Mouse (Mus musculus) macrophage (primary cell): Measurements from ENCODE around the gene Cpsf2. TPM values are rescaled to one million over a fixed set of nuclear protein-coding genes. Genes with fewer than 3 reads are reported as not detected.

Source experiments
- H3K27ac ChIP-seq: fragments of 350-480 bp; formaldehyde crosslinking; 2 replicates; pipeline ENCODE4 v1.9.0; 2021
- H3K36me3 ChIP-seq: fragments of 350-480 bp; formaldehyde crosslinking; 2 replicates; pipeline ENCODE4 v1.9.0; 2021; ENCODE audit errors: inconsistent target
- H3K4me3 ChIP-seq: fragments of 350-480 bp; formaldehyde crosslinking; 2 replicates; pipeline ENCODE4 v1.9.0; 2021; ENCODE audit errors: inconsistent target
- H3K79me2 ChIP-seq: fragments of 350-480 bp; formaldehyde crosslinking; 2 replicates; pipeline ENCODE4 v1.9.0; 2021; ENCODE audit errors: inconsistent target
- WGBS: methylation state at CpG from one replicate; pipeline ENCODE4 v1.1.7; 2026; ENCODE audit warnings: inconsistent platforms; ENCODE audit not compliant: missing documents; 5-methylcytosine and 5-hydroxymethylcytosine counted together
- polyA plus RNA-seq: library from polyadenylated mRNA; stranded (reverse); fragments of 250-400 nt; gene quantifications from 3 replicates; pipeline ENCODE4 v1.2.4, GENCODE M21; 2018; ENCODE audit warnings: inconsistent platforms

Gene Cpsf2
- polyA plus RNA-seq, 1 experiment from 2014 or later: 24.5 TPM

DNA sequence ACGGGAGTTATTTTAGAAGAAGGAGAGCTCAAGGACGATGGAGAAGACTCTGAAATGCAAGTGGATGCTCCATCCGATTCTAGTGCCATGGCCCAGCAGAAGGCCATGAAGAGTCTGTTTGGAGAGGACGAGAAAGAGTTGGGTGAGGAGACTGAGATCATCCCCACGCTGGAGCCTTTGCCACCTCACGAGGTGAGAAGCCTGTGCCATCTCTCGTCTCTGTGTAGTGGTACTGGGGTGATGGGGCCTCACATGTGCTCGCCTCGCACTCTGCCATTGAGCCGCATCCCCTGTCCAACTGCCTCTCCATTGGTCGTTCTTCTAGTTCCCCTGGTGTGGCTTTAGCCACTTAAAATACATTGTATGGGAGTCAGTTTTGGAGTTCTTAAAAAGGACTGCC is 25.0 kb downstream of the Cpsf2 start:
- H3K27ac ChIP-seq: no peak overlapping the region
- WGBS: 94% methylated on average over 11 of the region's 11 CpGs
- H3K4me3 ChIP-seq: no peak overlapping the region
- H3K36me3 ChIP-seq: peaks cover 81% of the 10 kb centered on the region
- H3K79me2 ChIP-seq: no peaks in the 10 kb centered on the region

DNA sequence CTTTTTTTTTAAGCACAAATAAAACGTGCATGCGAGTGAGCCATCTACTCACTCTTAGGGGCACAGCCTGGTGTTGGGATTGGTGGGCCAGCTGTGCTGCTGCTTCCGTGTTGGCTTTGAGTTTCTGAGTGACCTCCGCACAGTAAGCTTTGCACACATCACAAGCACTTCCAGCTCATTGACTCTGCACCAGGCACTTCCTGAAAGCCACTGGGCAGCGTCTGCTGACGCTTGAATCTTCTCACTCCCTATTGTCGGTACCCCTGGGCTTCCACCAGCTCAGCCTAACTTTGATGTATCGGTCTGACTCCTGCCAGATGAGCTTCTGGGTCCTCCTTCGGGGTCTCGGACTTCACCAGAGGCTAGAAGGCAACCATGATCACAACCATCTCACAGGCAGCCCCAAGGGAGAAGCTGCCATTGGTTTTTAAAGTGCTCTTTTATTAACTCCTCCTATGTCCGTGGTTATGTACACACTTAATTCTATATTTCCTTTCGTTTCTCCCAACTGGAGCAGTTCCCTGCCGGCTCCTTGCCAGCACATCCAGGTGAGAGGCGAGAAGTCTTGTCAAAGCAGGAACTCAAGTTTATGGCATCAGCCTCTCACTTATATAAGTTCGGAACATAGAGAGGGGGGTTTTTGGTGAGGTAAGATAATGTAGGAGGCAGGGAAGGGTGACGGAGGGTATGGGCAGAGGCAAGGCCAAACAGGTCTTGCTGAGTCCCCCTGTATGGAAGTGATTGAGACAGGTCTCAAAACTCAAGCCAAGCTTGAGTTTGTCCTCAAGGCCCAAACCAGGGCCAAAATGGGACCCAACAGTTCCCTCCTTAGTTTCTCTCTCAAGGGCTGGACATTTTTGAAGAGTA is 32.6 kb downstream of the Cpsf2 start:
- no peaks in the 10 kb centered on the region for H3K79me2 ChIP-seq
- 96% methylated on average over 13 of the region's 16 CpGs for WGBS
- peaks cover 23% of the 10 kb centered on the region; the same call in 1 of the 2 replicates for H3K36me3 ChIP-seq
- H3K27ac ChIP-seq: no peak overlapping the region
- H3K4me3 ChIP-seq: no peak overlapping the region

DNA sequence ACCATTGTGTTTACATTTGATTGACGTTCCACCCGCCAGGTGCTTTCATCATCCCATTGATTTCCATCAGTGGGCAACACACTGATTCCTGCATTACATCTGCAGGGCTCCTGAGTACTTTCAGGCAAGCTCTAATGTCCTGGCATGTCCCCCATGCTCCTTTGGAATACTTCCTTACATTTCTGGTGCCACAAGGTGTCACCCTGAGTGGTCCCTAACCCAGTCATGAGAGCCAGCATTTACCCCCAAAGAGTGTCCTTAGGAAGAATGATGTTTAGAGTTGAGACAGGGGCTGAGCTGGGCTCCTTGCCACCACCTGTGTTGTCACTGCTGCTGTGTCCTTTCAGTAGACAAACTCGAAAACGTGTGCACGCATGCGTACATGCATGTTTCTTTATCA is 33.8 kb downstream of the Cpsf2 start:
- 97% methylated on average over 6 of the region's 6 CpGs for WGBS
- Histone ChIP-seq H3K4me3 (no peak overlapping the region), H3K36me3 (peaks cover 11% of the 10 kb centered on the region; the same call in 1 of the 2 replicates), H3K79me2 (no peaks in the 10 kb centered on the region), H3K27ac (no peak overlapping the region)

DNA sequence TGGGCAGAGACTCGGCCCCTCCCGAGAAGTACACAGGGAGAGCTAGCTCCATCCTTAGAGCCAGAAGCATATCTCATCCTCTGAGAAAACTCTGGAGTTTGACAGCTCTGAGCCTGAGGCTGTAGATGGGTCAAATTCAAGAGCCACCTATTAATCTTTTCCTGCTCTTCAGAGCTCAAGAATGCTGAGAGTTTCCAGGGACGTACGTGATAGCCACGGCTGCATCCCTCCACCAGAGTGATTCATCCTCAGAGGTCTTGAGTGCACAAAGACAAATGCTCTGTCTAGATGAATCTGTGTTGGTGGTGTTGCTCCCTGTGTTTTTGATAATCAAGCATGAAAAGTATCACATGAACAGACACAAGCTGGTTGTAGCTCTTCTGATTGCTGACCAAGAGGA is 38.6 kb downstream of the Cpsf2 start:
- H3K79me2 ChIP-seq: no peaks in the 10 kb centered on the region
- no peak overlapping the region for H3K27ac ChIP-seq
- WGBS: 90% methylated on average over 5 of the region's 5 CpGs
- H3K36me3 ChIP-seq: no peaks in the 10 kb centered on the region
- H3K4me3 ChIP-seq: no peak overlapping the region

DNA sequence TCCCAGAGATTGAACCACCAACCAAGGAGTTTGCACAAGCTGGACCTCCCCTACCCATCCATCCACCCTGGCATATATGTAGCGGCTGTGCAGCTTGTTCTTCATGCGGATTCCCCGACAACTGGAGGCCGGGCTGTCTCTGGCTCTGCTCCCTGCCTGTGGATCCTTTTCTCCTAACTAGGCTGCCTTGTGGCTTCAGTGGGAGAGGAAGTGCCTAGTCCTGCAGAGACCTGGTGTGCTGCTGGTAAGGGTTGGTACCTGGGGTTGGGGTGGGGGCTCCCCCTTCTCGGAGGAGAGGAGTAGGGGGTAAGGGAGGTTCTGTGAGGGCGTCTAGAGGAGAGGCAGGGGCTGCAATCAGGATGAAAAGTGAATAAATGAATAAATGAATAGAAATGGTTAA is 39.3 kb downstream of the Cpsf2 start:
- no peaks in the 10 kb centered on the region for H3K79me2 ChIP-seq
- H3K4me3 ChIP-seq: no peak overlapping the region
- WGBS: 84% methylated on average over 6 of the region's 6 CpGs
- H3K36me3 ChIP-seq: no peaks in the 10 kb centered on the region
- H3K27ac ChIP-seq: no peak overlapping the region

DNA sequence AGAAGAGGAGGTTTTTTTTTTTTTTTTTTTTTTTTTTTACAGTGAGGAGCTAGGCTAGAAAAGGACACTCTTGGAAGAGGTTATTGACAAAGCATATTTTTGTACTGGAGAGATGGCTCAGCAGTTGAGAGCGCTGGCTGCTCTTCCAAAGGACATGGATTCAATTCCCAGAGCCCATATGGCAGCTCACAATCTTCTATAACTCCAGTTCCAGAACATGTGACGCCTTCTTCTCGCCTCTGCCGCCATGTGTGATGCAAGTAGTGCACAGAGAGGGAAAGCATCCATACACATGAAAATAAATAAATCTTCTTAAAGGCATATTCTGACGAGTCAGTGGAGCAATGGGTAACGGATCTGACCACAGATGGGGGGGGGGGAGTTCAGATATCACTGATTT is 46.1 kb downstream of the Cpsf2 start:
- Histone ChIP-seq H3K27ac (no peak overlapping the region), H3K36me3 (no peaks in the 10 kb centered on the region), H3K4me3 (no peak overlapping the region), H3K79me2 (no peaks in the 10 kb centered on the region)
- 72% methylated on average over 6 of the region's 6 CpGs for WGBS

DNA sequence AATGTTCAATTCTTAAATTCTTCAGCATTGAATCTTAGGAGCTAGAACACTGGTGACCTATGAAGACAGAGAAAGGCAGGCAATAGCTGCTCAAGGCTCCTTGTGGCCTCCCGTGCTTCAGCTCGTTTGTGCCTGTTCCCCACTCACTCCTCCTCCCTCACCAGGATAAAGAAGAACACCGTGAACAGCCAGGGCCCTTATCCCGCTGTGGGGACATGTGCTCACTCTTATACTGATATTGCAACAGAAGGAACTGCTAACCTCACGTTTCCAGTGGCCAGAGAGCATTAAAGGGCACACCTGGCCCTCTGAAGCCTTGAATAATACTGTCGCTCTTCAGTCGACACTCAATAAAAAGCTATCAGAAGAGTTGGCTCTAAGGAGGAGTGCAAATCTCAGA is 53.4 kb downstream of the Cpsf2 start:
- Histone ChIP-seq H3K79me2 (no peaks in the 10 kb centered on the region), H3K36me3 (no peaks in the 10 kb centered on the region), H3K27ac (no peak overlapping the region), H3K4me3 (no peak overlapping the region)
- 76% methylated on average over 7 of the region's 7 CpGs for WGBS

DNA sequence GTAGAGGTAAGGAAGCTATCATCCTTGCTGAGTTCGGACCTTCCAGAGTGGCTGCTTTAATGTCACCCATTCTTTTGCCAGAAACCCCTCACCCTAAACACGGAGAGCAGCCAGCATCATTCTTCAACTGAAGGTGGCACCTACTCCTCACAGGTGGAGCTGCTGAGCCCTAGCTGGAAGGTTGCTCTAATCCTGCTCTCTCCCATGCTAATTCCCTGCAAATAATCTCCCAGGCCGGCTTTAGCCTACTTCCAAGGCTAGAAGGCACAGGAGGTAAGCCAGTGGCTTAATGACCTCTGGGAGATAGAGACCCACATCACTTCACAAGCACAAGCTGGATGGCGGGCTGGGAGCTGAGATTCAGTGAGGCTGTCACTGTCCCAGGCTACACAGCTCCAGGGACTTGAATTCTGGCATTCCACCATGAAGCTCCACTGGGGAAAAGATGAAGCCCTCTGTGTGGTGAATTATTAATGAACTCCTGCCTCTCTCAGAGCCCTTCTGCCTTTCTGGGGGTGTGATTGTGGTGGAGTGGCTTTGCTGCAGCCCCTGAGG is 54.2 kb downstream of the Cpsf2 start:
- 75% methylated on average over 4 of the region's 4 CpGs for WGBS
- no peak overlapping the region for H3K4me3 ChIP-seq
- no peaks in the 10 kb centered on the region for H3K36me3 ChIP-seq
- H3K27ac ChIP-seq: no peak overlapping the region
- H3K79me2 ChIP-seq: no peaks in the 10 kb centered on the region

DNA sequence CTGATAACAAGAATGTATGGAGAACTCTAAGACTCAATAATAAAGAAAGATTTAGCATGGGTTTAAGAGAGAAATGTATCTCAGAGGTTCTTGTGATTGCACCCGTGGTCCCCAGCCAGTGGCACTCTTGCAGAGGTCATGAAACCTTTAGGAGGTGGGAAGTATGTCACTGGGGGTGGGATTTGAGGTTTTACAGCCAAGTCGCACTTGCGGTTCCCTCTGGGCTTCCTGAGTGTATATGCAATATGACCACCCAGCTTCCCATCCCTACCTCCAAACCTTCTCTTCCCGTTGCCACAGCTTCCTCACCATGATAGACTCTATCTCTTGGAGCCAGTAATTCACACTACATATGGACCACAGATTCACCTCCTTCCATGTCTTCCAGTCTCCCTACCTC is 59.1 kb downstream of the Cpsf2 start:
- no peak overlapping the region for H3K27ac ChIP-seq
- WGBS: 78% methylated on average over 4 of the region's 4 CpGs
- no peak overlapping the region for H3K4me3 ChIP-seq
- H3K79me2 ChIP-seq: no peaks in the 10 kb centered on the region
- no peaks in the 10 kb centered on the region for H3K36me3 ChIP-seq

DNA sequence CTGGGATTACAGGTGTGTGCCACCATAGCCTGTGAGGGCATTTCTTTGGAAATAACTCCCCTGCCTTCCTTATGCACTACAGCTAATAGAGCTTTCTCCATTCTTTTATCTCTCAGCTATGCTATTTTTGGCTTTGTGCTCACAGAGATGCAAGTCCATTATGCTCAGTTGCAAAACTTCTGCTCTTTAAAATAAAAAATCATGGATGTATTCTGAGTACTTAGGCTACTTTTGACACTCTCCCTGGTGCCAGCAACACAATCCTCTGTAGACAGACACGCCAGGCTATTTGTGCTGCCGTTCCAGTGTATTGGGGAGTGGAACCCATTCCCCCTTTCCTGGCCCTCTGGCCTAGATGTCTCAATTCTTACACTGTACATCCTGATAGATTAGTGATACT is 64.1 kb downstream of the Cpsf2 start:
- 100% methylated on average over 2 of the region's 2 CpGs for WGBS
- Histone ChIP-seq H3K4me3 (no peak overlapping the region), H3K36me3 (no peaks in the 10 kb centered on the region), H3K79me2 (no peaks in the 10 kb centered on the region), H3K27ac (no peak overlapping the region)

DNA sequence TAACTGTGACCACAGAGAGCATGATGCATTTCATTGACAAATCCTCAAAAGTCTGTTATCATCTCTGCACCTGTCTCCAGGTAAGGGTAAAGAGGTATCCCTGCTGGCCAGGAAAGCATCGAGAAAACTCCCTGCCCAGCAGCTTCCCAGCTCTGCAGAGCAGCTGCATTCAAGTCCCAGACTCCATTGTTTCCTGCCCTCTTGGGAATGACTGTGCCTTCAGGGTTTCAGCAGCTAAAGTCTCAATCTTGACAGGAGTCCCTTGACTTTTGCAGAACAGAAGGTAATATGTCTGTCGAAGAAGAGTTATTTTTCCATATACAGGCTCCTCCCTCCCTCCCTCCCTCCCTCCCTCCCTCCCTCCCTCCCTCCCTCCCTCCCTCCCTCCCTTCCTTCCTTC is 65.9 kb downstream of the Cpsf2 start:
- 47% methylated on average over 1 of the region's 2 CpGs for WGBS
- no peak overlapping the region for H3K27ac ChIP-seq
- no peaks in the 10 kb centered on the region for H3K36me3 ChIP-seq
- H3K4me3 ChIP-seq: no peak overlapping the region
- no peaks in the 10 kb centered on the region for H3K79me2 ChIP-seq

DNA sequence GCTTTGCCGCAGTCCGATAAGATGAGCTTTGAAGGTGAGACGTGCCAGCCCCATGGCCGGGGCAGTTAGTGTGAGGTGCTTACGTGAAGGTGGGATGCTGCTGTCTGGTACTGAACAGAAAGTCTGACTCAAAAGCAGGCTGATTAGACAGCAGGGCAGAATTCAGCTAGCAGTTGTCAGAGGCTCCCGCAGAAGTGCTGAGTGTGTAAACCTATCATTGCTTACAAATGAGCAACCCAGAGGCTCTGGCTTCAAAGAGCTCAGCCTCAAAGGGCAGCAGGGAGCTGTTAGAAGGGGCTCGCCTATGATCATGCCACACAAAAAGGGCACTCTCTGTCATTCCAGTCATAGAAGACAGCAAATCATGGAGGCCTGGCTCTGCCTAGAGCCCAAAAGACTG is 66.5 kb downstream of the Cpsf2 start:
- Histone ChIP-seq H3K36me3 (no peaks in the 10 kb centered on the region), H3K4me3 (no peak overlapping the region), H3K79me2 (no peaks in the 10 kb centered on the region), H3K27ac (no peak overlapping the region)
- 95% methylated on average over 7 of the region's 7 CpGs for WGBS

DNA sequence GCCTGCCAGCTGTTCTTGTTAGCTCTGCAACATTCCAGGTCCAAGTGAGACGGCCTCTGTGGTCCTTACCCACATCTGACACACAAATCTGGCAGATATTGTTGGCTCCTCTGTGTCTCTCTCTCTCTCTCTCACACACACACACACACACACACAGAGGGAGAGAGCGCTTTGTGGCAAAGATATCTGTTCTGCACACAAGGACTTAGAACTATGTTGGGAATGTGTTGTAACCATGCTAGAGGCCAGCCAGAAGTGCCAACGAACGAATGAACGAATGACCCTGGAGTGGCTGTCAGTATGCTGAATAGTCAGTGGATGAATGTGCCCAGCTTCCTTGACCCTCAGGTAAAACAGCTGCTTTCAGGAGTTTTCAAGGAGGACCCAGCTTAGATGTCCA is 68.1 kb downstream of the Cpsf2 start:
- no peak overlapping the region for H3K4me3 ChIP-seq
- 94% methylated on average over 5 of the region's 5 CpGs for WGBS
- H3K79me2 ChIP-seq: no peaks in the 10 kb centered on the region
- H3K36me3 ChIP-seq: no peaks in the 10 kb centered on the region
- H3K27ac ChIP-seq: no peak overlapping the region

DNA sequence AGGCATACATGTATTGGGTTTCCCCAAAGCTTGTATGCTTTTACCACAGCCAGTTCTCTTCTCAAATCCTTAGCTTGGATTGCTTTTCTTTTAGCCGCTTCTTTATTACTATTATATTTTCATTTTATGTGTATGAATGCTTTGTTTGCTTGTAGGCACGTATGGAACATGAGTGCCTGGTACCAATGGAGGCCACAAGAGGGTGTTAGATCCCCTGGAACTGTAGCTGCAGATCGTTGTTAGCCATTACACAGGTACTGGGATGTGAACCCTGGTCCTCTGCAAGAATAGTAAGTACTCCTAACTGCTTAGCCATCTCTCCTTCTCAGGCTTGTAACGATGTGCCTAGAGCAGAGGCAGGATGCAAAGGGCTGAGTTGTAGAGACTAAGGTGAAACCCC is 78.4 kb downstream of the Cpsf2 start:
- Histone ChIP-seq H3K79me2 (no peaks in the 10 kb centered on the region), H3K4me3 (no peak overlapping the region), H3K27ac (no peak overlapping the region), H3K36me3 (no peaks in the 10 kb centered on the region)
- WGBS: 91% methylated on average over 4 of the region's 4 CpGs

DNA sequence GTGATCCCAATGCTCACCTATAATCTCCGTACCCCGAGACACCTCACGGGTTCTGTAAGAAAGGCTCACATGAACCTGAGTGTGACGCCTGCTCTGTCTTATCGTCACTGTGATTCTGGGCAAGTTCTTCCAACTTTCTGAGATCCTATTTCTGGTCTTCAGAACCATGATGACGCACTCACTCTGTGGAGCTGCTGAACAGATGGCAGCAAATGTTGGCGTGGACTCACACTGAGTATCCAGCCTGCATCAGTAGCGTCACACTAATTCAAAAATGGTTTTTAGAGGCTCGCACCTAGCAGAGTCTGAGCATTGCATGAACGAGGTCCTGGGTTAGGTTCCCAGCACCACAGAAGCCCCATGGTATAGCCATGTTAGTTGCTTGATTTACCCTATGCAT is 80.0 kb downstream of the Cpsf2 start:
- H3K36me3 ChIP-seq: no peaks in the 10 kb centered on the region
- H3K27ac ChIP-seq: no peak overlapping the region
- 95% methylated on average over 10 of the region's 10 CpGs for WGBS
- no peak overlapping the region for H3K4me3 ChIP-seq
- no peaks in the 10 kb centered on the region for H3K79me2 ChIP-seq
